Mouse (Mus musculus): ENCODE results near the gene Tfdp1.

The Tfdp1 gene

DNA sequence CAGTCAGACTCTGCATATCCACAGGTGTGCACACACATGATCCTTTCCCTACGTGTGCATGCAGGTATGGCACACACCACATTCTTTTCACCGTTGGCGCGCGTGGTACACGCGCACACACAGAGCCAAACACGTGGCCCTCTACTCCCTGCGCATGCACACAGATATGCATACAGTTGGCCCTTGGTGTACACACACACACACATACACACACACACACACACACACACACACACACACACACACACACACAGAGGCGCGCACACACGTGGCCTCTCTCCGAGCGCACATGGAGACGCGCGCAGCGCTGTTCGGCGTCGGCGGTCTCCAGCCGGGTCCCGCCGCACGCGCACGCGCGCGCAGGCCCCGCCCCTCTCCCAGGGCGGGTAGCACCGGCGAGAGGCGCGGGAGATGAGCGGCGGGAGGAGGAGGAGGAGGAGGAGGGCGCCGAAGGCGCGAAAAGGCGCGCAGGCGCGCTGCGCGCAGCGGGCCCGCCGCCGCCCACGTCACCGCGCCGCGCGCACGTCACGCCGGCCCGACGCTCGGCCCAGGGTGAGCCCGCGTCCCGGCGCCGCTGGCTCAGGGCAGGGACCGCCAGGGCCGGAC, at the start of gene Tfdp1:
Gene Tfdp1, plus strand, starts transcription at position 497 of the 606 bp plus-strand sequence.
- in situ Hi-C loops (cut with MboI, MseI), result loop anchor here (5.0 kb wide), 1 partner anchor 231 kb away; the partner anchor contains the start of genes Cul4a and Pcid2

GRCm38 (mm10) chr8:13292364-13292763, 46.2 kb upstream of the Tfdp1 start:
- in situ Hi-C loops (cut with MboI, MseI), result no loop called here

DNA sequence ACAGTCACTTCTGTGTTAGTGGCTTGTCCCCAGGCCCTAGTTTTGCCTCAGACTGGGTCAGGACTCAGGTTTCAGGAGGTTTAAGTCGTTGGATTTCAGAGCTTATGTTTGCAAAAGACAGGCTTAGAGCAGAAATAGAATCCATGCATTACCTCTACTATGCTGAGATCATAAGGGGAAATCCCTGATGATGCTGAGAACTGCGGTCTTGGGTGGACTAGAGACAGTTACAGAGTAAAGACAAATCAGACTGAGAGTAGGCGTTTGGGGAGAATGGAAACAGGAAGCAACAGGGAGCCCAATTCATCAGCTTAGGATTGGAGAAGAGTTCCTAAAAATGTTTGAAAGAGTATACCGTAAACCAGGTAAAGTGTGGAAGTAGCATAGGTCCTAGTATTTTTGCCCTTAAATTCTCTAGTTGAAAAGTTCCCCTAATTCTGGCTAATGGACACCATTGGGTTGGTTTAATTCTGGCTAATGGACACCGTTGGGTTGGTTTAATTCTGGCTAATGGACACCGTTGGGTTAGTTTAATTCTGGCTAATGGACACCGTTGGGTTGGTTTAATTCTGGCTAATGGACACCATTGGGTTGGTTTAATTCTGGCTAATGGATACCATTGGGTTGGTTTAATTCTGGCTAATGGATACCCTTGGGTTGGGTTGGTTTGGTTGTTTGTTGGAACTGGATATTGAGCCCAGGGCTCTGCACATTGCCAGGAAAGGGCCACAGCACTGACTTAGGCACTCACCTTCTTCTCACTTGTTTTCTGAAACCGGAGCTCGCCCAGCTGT, 44.7 kb upstream of the Tfdp1 start:
- in situ Hi-C loops (cut with MboI, MseI), result no loop called here

- in situ Hi-C loops (cut with MboI, MseI), result no loop called here
These were observed 39.0 kb upstream of the Tfdp1 start for GRCm38 (mm10) chr8:13299571-13299970.

GRCm38 (mm10) chr8:13301036-13301435, 37.5 kb upstream of the Tfdp1 start:
- in situ Hi-C loops (cut with MboI, MseI), result no loop called here

GRCm38 (mm10) chr8:13305459-13305858, 33.1 kb upstream of the Tfdp1 start:
- in situ Hi-C loops (cut with MboI, MseI), result no loop called here

GRCm38 (mm10) chr8:13305884-13306283, 32.7 kb upstream of the Tfdp1 start:
- in situ Hi-C loops (cut with MboI, MseI), result no loop called here

DNA sequence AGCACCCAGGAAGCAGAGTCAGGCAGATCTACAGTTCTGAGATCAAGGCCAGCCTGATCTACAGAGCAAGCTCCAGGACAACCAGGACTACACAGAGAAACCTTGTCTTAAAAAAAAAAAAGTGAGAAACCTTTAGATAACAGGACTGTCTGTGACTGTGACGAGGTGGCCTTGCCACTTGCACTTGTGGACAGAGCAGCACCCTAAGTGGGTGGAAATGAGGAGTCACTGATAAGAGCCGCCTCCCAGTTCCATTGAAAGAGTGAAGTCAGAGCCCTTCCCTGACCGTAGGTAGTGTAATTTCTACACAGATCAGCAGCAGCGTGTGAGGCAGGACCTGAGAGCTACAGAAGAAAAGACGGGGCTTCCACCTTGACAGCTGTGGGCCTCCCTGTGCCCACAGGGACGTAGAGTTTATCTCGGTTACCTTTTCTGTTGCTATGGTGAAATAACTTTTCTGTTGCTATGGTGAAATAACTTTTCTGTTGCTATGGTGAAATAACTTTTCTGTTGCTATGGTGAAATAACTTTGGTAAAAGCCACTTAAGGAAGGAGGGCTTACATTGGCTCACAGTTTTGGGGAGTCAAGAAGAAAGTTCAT, 32.1 kb upstream of the Tfdp1 start:
- in situ Hi-C loops (cut with MboI, MseI), result no loop called here

DNA sequence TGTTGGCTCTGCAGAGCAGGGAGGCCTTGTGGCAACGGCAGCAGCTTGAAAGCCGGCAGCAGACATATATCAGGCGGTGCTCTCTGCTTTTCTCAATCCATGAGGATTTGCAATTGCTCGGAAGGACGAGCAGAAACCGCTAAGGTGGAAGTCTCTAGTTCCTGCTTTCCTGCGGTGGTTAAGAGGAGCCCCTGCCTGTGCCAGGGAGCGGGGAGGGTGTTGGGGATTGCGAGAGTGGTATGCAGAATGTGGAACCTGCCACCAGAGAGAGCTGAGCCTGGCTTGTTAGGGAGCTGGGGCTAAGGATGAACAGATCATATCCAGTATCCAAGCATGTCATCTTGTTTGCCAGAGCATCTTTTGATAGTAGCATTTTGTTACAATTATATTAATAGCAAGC, 31.6 kb upstream of the Tfdp1 start:
- in situ Hi-C loops (cut with MboI, MseI), result no loop called here

GRCm38 (mm10) chr8:13314922-13315321, 23.6 kb upstream of the Tfdp1 start:
- in situ Hi-C loops (cut with MboI, MseI), result no loop called here

DNA sequence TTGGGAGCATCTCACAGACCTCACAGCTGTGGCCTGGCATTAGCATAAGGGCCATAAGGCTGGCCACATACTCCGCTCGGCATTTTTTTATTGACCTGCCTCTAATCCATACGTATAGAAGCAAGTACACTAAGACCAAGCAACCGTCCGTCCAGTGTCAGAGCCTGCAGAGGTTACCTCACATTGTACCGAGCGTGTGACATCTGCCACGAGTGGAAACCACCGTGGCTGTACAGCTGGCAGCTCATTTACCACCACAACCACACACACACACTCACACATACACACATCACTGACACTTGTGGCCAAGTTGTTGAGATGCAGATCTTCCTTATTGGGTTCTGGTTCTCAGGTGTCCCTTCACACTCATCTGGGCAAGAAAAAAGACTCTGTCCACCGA, 21.9 kb upstream of the Tfdp1 start:
- in situ Hi-C loops (cut with MboI, MseI), result no loop called here

- in situ Hi-C loops (cut with MboI, MseI), result no loop called here
These were observed 12.0 kb upstream of the Tfdp1 start for GRCm38 (mm10) chr8:13326598-13326997.

- in situ Hi-C loops (cut with MboI, MseI), result loop anchor here (5.0 kb wide), 1 partner anchor 227 kb away; the partner anchor contains the start of genes Cul4a and Pcid2
These were observed 3.9 kb upstream of the Tfdp1 start for GRCm38 (mm10) chr8:13334671-13335070.

- in situ Hi-C loops (cut with MboI, MseI), result loop anchor here (5.0 kb wide), 1 partner anchor 230 kb away; the partner anchor contains the start of genes Cul4a and Pcid2
These were observed 1.3 kb upstream of the Tfdp1 start for GRCm38 (mm10) chr8:13337245-13337644.

DNA sequence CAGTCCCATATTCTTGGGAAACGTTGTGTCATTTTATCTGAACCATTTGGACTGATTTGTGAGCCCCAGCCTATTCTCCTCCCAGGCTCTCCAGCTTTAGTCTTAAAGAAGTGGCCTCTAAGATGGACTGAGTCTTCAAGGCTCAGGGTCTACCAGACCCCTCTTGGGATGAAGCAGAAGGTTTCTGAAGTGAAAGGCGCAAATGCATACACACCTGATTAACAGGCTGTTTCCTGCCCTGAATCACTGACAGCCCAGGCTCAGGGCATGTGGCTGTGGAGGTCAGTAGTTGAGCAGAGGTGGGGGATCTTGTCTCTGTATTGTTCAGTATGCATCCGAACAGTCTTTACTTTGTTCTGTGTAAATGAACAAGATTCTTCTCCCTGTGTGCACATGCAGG, 873 bp upstream of the Tfdp1 start:
- in situ Hi-C loops (cut with MboI, MseI), result loop anchor here (5.0 kb wide), 1 partner anchor 230 kb away; the partner anchor contains the start of genes Cul4a and Pcid2

DNA sequence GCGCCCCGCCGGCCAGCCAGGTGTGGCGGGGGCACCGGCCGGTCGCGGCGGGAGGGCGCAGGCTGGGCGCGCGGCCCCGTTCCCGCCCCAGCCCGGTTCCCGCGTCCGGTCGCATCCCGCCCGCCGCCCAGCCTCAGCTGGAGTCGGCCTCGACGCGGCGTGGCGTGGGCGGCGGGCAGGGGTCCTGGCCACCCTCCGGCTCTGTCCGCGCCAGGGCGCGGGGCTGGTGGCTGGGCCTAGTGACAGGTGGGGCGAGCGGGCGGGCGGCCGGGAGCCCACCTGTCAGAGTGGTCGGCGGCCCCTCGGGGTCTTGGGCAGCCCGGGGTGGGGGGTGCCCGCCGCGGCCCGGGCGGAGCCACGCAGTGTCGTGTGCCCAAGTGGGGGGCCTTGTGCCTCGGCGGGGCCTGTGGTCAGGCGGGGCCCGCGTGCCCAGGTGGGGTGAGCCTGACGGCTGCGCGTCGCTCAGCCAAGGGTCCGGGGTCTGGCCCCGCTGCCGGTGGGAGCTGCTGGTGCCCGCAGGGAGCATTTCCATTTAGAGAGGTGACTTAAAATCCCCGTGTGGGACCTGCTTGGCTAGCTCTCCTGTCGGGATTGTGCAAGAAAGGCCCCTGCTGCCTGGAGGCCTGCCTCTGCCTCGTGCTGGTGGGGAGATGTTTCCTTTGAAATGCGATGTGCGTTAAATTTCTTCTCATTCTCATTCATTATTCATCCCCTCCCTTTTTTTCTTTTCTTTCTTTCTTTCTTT, 522 bp downstream of the Tfdp1 start:
- in situ Hi-C loops (cut with MboI, MseI), result loop anchor here (5.0 kb wide), 1 partner anchor 232 kb away; the partner anchor contains the start of genes Cul4a and Pcid2

- in situ Hi-C loops (cut with MboI, MseI), result loop anchor here (5.0 kb wide), 1 partner anchor 232 kb away; the partner anchor contains the start of genes Cul4a and Pcid2
These were observed 1.1 kb downstream of the Tfdp1 start for GRCm38 (mm10) chr8:13339646-13339990.

DNA sequence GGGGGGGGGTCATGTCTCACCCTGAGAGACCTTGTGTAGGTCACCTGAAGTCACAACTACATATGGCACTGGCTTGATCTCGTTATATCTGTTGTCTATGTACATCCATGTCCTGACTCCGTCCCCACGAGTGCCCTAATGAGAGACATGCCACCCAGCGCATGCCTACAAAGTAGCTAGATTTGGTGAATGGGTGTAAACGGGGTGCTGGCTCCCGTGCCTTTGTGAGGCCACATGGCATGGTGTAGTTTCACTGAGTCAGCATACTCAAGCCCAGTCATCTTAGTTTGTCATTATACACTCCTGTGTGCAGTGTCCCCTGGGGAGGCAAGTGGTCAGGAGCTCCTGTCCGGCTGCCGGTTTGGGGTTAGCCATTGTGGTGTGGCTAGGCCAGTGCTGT, 2.1 kb downstream of the Tfdp1 start:
- in situ Hi-C loops (cut with MboI, MseI), result no loop called here

DNA sequence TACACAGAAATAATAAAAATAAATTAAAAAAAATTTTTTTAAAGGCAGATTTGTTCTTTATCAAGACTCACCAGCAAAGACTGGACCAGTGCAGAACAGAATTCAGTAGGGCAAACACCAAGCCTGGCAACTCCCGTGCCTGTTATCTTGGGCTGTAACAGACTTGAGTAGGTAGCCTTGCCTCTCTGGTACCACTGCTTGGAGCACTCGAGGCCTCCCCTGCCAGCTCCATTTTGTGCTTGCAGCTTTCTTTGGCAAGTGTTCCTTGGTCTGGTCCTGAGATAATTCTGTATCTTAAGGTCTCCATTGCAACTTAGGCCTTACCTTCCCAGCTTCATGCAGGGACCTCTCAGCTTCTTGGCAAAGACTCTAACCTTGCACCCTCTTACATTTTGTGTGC, 3.8 kb downstream of the Tfdp1 start:
- in situ Hi-C loops (cut with MboI, MseI), result no loop called here

- in situ Hi-C loops (cut with MboI, MseI), result no loop called here
These were observed 4.6 kb downstream of the Tfdp1 start for GRCm38 (mm10) chr8:13343134-13343533.

- in situ Hi-C loops (cut with MboI, MseI), result no loop called here
These were observed 11.5 kb downstream of the Tfdp1 start for GRCm38 (mm10) chr8:13350052-13350451.

DNA sequence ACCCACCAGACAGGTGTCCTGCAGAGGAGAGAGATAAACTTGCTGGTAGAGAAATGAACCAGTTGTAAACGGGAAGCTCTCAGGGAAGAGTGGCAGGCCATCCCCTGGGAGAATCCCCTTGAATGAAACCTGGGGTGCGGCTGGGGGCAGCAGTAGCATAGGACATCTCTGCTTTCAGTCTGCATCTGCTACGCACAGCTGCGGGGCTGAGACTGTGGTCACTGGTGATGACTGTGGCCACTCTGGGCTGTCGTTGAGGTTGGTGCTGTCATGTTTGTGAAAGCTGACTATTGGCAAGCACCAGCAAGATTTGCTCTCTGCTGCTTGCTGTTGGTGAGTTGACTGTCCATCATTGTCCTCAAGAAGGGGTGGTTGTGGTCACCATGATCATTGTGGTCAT, 13.0 kb downstream of the Tfdp1 start:
- in situ Hi-C loops (cut with MboI, MseI), result no loop called here

Data from regulatory T cell (primary cell).